Mouse (Mus musculus): Measurements from ENCODE around the gene Tlx3. TPM values are rescaled to one million over a fixed set of nuclear protein-coding genes. Genes with fewer than 3 reads are reported as not detected.

Gene Tlx3
- polyA plus RNA-seq, 1 experiment from 2014 or later = 0.14 TPM

DNA sequence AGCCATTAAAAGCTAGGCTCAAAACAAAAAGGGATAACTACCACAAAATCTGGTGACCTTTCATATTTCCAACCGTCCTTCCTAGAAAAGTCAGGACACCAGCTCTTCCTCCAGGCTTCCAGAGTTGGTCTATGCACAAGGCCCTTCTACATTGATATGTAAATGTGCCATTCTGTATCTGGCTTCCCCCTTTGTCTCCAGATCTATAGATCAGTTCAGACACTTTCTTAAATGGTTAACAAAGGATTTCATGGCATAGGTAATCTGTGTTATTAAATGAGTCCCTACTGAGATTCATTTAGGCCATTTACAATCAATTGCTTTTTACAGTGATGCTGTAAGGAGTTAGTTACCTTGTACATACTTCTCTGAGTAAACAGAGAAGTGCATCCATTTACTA, 23.6 kb downstream of the Tlx3 start:
- H3K4me1 ChIP-seq (ENCODE audit: insufficient read depth, low read length) = peaks cover 13% of the 10 kb centered on the region
- H3K9me3 ChIP-seq (ENCODE audit: low read length) = no peaks in the 10 kb centered on the region
- H3K9ac ChIP-seq (replicated peaks; ENCODE audit: low read length) = no peak overlapping the region
- H3K27ac ChIP-seq (ENCODE audit: low read length) = no peak overlapping the region
- no peaks in the 10 kb centered on the region for H3K36me3 ChIP-seq (ENCODE audit: insufficient read depth, low read length)
- H3K27me3 ChIP-seq (ENCODE audit: insufficient read depth, low read length) = peaks cover 39% of the 10 kb centered on the region
- no peak overlapping the region for H3K4me3 ChIP-seq (ENCODE audit: low read length)
- ATAC-seq (ENCODE audit: low FRiP score, low TSS enrichment) = no peak
- no peak overlapping the region for H3K4me2 ChIP-seq (replicated peaks; ENCODE audit: low read depth, low read length)
- 83% methylated on average over 1 of the region's 1 CpGs for WGBS

DNA sequence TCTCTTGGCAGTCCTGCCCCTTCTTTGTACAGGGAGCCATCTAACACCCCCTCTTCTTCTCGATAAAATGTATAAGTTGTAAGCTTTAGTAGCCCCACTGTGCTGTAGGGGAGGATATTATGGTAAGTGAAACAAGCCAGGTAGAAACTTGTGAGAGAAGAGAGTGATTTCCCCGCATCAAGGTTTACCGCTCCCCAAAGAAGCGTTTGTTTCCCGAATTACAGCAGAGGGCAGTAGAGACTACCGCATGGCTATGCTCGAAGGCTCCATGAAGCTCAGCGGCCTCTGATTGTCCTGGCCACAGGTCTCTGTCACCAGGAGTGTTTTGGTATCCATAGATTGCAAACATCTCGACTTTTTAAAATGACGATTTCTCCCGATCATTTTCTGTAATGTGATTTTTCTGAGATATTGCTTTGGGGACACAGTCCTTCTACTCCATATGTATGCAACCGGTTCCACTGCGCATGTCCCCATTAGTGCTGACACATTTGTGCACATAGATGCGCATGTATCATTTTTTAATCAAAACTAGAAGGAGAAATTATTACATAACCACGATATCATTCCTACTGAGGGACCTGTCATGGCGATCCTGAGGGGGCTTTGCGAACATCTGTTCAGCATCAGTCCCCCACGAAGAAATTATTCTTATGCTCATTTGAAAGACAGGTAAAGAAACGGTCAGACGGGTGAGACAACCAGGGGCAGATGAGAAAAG, 26.7 kb downstream of the Tlx3 start:
- Histone ChIP-seq H3K4me1 (ENCODE audit: insufficient read depth, low read length) (peaks cover 13% of the 10 kb centered on the region), H3K9ac (replicated peaks; ENCODE audit: low read length) (no peak overlapping the region), H3K27me3 (ENCODE audit: insufficient read depth, low read length) (peaks cover 43% of the 10 kb centered on the region), H3K4me2 (replicated peaks; ENCODE audit: low read depth, low read length) (no peak overlapping the region), H3K9me3 (ENCODE audit: low read length) (no peaks in the 10 kb centered on the region), H3K27ac (ENCODE audit: low read length) (no peak overlapping the region), H3K4me3 (ENCODE audit: low read length) (no peak overlapping the region), H3K36me3 (ENCODE audit: insufficient read depth, low read length) (no peaks in the 10 kb centered on the region)
- no peak for ATAC-seq (ENCODE audit: low FRiP score, low TSS enrichment)
- 34% methylated on average over 20 of the region's 20 CpGs for WGBS

- Histone ChIP-seq H3K9ac (replicated peaks; ENCODE audit: low read length) (no peak overlapping the region), H3K27me3 (ENCODE audit: insufficient read depth, low read length) (peaks cover 44% of the 10 kb centered on the region), H3K9me3 (ENCODE audit: low read length) (no peaks in the 10 kb centered on the region), H3K4me1 (ENCODE audit: insufficient read depth, low read length) (peaks cover 6% of the 10 kb centered on the region), H3K36me3 (ENCODE audit: insufficient read depth, low read length) (no peaks in the 10 kb centered on the region), H3K4me3 (ENCODE audit: low read length) (no peak overlapping the region), H3K27ac (ENCODE audit: low read length) (no peak overlapping the region), H3K4me2 (replicated peaks; ENCODE audit: low read depth, low read length) (no peak overlapping the region)
- no peak for ATAC-seq (ENCODE audit: low FRiP score, low TSS enrichment)
- WGBS = 80% methylated on average over 2 of the region's 3 CpGs
Measured at GRCm38 (mm10) chr11:33175768-33176167, 27.6 kb downstream of the Tlx3 start.

DNA sequence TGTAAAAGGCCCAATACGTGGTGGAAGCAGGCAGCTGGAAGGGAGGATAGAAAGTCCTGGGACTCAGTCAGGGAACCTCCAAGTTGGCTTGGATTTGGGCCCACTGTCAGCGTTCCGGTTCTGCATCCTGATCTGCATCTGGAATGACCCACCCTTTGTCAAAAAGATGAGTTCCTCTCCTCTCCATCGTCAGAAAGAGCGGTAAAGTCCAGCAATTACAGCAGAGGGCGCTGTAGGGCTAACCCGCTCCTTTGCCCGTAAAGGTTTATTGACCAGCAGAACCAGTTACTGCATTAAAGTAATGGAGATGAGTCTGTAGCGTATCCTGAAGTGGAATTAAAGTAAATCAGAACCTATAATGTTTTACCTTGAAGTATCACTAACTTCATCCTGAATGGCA, 32.9 kb downstream of the Tlx3 start:
- no peak for ATAC-seq (ENCODE audit: low FRiP score, low TSS enrichment)
- H3K27ac ChIP-seq (ENCODE audit: low read length) = no peak overlapping the region
- no peaks in the 10 kb centered on the region for H3K4me1 ChIP-seq (ENCODE audit: insufficient read depth, low read length)
- H3K27me3 ChIP-seq (ENCODE audit: insufficient read depth, low read length) = peaks cover 18% of the 10 kb centered on the region; the same call in 1 of the 2 replicates
- H3K9ac ChIP-seq (replicated peaks; ENCODE audit: low read length) = no peak overlapping the region
- H3K9me3 ChIP-seq (ENCODE audit: low read length) = no peaks in the 10 kb centered on the region
- H3K4me2 ChIP-seq (replicated peaks; ENCODE audit: low read depth, low read length) = no peak overlapping the region
- WGBS = 12% methylated on average over 9 of the region's 9 CpGs
- no peaks in the 10 kb centered on the region for H3K36me3 ChIP-seq (ENCODE audit: insufficient read depth, low read length)
- H3K4me3 ChIP-seq (ENCODE audit: low read length) = no peak overlapping the region

- ATAC-seq (ENCODE audit: low FRiP score, low TSS enrichment) = peak; percentile 97
- Histone ChIP-seq H3K4me2 (replicated peaks; ENCODE audit: low read depth, low read length) (peak within 1 kb of the TSS; percentile 65), H3K9me3 (ENCODE audit: low read length) (no peaks in the 10 kb centered on the region), H3K4me1 (ENCODE audit: insufficient read depth, low read length) (peaks cover 15% of the 10 kb centered on the region; the same call in 1 of the 2 replicates), H3K9ac (replicated peaks; ENCODE audit: low read length) (peak within 1 kb of the TSS; percentile 99), H3K4me3 (ENCODE audit: low read length) (peak within 1 kb of the TSS; percentile 100), H3K27me3 (ENCODE audit: insufficient read depth, low read length) (no peaks in the 10 kb centered on the region), H3K36me3 (ENCODE audit: insufficient read depth, low read length) (peaks cover 23% of the 10 kb centered on the region), H3K27ac (ENCODE audit: low read length) (peak within 1 kb of the TSS; percentile 94)
- 2% methylated on average over 48 of the region's 49 CpGs for WGBS
Measured at GRCm38 (mm10) chr11:33162998-33163506, 40.3 kb downstream of the Tlx3 start, which contains the start of gene Npm1. TSS of gene Npm1 (minus strand) at chr11:33163206.

GRCm38 (mm10) chr11:33162211-33162997, 41.0 kb downstream of the Tlx3 start:
- Histone ChIP-seq H3K27me3 (ENCODE audit: insufficient read depth, low read length) (no peaks in the 10 kb centered on the region), H3K27ac (ENCODE audit: low read length) (peak overlapping the region; percentile 89), H3K9me3 (ENCODE audit: low read length) (no peaks in the 10 kb centered on the region), H3K4me2 (replicated peaks; ENCODE audit: low read depth, low read length) (peak overlapping the region; percentile 65), H3K36me3 (ENCODE audit: insufficient read depth, low read length) (peaks cover 28% of the 10 kb centered on the region), H3K9ac (replicated peaks; ENCODE audit: low read length) (peak overlapping the region; percentile 99), H3K4me3 (ENCODE audit: low read length) (peak overlapping the region; percentile 100), H3K4me1 (ENCODE audit: insufficient read depth, low read length) (peaks cover 15% of the 10 kb centered on the region; the same call in 1 of the 2 replicates)
- peak; percentile 65 for ATAC-seq (ENCODE audit: low FRiP score, low TSS enrichment)
- WGBS = 2% methylated on average over 52 of the region's 53 CpGs

GRCm38 (mm10) chr11:33159741-33160140, 43.6 kb downstream of the Tlx3 start:
- no peak for ATAC-seq (ENCODE audit: low FRiP score, low TSS enrichment)

GRCm38 (mm10) chr11:33157453-33158196, 45.8 kb downstream of the Tlx3 start:
- Histone ChIP-seq H3K27me3 (ENCODE audit: insufficient read depth, low read length) (no peaks in the 10 kb centered on the region), H3K36me3 (ENCODE audit: insufficient read depth, low read length) (peaks cover 49% of the 10 kb centered on the region), H3K4me2 (replicated peaks; ENCODE audit: low read depth, low read length) (no peak overlapping the region), H3K9me3 (ENCODE audit: low read length) (no peaks in the 10 kb centered on the region), H3K4me3 (ENCODE audit: low read length) (no peak overlapping the region), H3K4me1 (ENCODE audit: insufficient read depth, low read length) (peaks cover 10% of the 10 kb centered on the region; the same call in 1 of the 2 replicates), H3K27ac (ENCODE audit: low read length) (no peak overlapping the region), H3K9ac (replicated peaks; ENCODE audit: low read length) (no peak overlapping the region)
- WGBS = 76% methylated on average over 2 of the region's 2 CpGs
- ATAC-seq (ENCODE audit: low FRiP score, low TSS enrichment) = no peak

More at GRCm38 (mm10) chr11:33159741-33160140, 43.6 kb downstream of the Tlx3 start:
- no peak overlapping the region for H3K4me2 ChIP-seq (replicated peaks; ENCODE audit: low read depth, low read length)
- H3K36me3 ChIP-seq (ENCODE audit: insufficient read depth, low read length) = peaks cover 39% of the 10 kb centered on the region
- H3K27ac ChIP-seq (ENCODE audit: low read length) = no peak overlapping the region
- H3K4me1 ChIP-seq (ENCODE audit: insufficient read depth, low read length) = peaks cover 15% of the 10 kb centered on the region; the same call in 1 of the 2 replicates
- H3K27me3 ChIP-seq (ENCODE audit: insufficient read depth, low read length) = no peaks in the 10 kb centered on the region
- H3K9me3 ChIP-seq (ENCODE audit: low read length) = no peaks in the 10 kb centered on the region
- H3K9ac ChIP-seq (replicated peaks; ENCODE audit: low read length) = no peak overlapping the region
- WGBS = 94% methylated on average over 3 of the region's 3 CpGs
- no peak overlapping the region for H3K4me3 ChIP-seq (ENCODE audit: low read length)

DNA sequence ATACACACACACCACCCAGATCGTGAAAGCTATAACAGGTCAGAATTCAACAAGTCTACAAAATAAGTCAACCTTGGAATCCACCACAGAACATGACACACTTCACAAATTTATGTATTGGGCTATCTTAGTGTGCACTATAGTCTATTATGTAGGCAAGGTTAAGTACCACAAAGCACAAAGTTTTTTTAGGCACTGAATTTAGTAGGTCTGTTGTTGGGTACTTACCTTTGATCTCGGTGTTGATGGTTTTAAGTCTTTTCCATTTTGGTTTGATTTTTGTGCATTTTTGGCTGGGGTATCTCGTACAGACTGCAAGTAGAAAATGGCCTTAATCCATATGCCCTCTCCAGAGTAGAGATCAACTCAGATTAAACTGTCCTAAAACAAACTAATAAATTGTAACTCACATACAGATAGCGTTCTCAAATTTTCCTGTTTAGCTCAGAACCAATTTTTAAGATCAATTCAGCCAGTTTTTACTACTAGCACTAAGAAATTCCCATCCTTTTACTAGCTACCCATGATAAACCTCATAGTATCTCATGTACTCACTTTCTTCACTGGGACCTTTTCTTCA, 46.9 kb downstream of the Tlx3 start:
- Histone ChIP-seq H3K27me3 (ENCODE audit: insufficient read depth, low read length) (no peaks in the 10 kb centered on the region), H3K9ac (replicated peaks; ENCODE audit: low read length) (no peak overlapping the region), H3K4me3 (ENCODE audit: low read length) (no peak overlapping the region), H3K4me2 (replicated peaks; ENCODE audit: low read depth, low read length) (no peak overlapping the region), H3K4me1 (ENCODE audit: insufficient read depth, low read length) (peaks cover 10% of the 10 kb centered on the region; the same call in 1 of the 2 replicates), H3K9me3 (ENCODE audit: low read length) (no peaks in the 10 kb centered on the region), H3K36me3 (ENCODE audit: insufficient read depth, low read length) (peaks cover 54% of the 10 kb centered on the region), H3K27ac (ENCODE audit: low read length) (no peak overlapping the region)
- WGBS = 75% methylated on average over 4 of the region's 4 CpGs
- no peak for ATAC-seq (ENCODE audit: low FRiP score, low TSS enrichment)
